Mouse (Mus musculus) adrenal gland, adult 8-10 months (tissue): Measurements from ENCODE around the gene Stat2. TPM values are rescaled to one million over a fixed set of nuclear protein-coding genes. Genes with fewer than 3 reads are reported as not detected.
A peak's percentile ranks its signal among the peaks of the same experiment; 100 is the strongest.
"Not testable (repeated sequence)": the region's sequence is repeated elsewhere in the genome, so short reads cannot be mapped to it uniquely, and the experiment has no call there.

ENCODE experiments used
- DNase-seq: peaks from one replicate; pipeline ENCODE4 v3.0.0; 2022
- total RNA-seq, 4 experiments: library from RNA; stranded (reverse); gene quantifications; 2 replicates each; pipeline ENCODE4 v1.2.4; 2022

The Stat2 gene
- total RNA-seq, 4 experiments from 2014 or later = 46.9 to 69.7 (median 57.7) TPM

DNA sequence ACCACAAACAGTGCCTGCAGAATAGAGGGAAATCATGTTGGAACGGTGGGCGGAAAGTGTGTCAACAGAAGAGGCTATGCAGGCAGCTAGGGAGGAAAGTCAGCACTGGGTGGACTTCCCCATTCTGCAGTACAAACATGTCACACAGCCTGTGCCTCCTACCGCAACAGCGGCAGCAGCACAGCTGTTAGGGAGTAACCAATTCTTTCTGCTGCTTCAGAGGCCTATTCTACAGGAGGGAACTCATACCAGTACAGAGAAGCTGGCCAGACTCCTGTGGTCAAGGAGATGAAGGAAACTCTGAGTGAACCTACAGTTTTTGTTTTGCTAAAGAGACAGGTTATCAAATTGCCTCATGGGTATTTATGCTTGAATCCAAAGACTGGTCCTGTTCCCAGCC is 11.4 kb upstream of the Stat2 start:
- DNase-seq = no peak

DNA sequence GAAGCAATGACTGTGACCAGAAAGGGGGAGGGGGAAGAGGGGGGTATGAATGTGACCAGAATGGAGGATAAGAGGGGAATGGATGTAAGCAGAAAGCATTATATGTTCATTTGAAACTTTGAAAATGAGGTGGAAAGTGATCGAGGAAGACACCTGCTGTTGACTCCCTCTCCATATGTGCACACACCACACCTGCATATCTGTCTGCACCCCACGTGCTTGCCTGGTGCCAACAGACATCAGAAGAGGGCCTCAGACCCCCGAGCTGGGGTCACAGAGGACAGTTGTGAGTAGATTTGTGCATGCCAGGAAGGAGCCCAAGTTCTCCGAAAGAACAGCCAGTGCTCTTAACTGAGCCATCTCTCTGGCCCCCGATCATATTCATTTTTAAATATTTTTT is 10.4 kb upstream of the Stat2 start:
- DNase-seq = no peak

DNA sequence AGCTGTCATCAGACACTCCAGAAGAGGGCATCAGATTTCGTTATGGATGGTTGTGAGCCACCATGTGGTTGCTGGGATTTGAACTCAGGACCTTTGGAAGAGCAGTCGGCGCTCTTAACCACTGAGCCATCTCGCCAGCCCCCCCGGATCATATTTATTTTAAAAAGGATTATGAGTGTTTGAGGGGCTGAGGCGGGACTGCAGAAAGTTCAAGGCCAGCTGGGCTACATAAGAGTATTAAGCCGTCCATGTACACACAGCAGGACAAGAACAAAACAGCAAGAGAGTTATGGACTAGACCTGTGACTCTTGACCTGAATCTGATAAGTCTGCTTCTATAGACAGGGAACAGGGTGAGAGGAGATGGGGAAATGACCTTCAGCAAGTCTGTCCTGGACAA is 10.0 kb upstream of the Stat2 start:
- not testable (repeated sequence) for DNase-seq

DNA sequence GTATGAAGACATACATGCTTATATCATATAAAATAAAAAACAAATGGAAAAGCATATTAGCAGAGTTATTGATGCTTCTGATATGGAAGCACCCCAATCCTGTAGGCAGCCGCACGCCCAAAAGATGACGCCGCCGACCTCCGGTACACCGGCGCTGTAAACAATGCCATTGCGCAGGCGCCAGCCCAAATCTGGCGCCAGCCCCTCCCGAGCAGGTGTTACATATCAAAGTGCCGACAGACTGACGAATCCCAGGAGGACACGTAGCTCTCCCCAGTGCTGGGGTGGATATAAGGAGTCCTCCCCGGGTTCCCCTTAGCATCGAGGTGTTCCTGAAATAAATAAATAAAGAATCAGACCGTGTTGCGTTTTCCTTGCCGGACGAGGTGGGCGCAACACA is 8.1 kb upstream of the Stat2 start:
- DNase-seq = no peak

DNA sequence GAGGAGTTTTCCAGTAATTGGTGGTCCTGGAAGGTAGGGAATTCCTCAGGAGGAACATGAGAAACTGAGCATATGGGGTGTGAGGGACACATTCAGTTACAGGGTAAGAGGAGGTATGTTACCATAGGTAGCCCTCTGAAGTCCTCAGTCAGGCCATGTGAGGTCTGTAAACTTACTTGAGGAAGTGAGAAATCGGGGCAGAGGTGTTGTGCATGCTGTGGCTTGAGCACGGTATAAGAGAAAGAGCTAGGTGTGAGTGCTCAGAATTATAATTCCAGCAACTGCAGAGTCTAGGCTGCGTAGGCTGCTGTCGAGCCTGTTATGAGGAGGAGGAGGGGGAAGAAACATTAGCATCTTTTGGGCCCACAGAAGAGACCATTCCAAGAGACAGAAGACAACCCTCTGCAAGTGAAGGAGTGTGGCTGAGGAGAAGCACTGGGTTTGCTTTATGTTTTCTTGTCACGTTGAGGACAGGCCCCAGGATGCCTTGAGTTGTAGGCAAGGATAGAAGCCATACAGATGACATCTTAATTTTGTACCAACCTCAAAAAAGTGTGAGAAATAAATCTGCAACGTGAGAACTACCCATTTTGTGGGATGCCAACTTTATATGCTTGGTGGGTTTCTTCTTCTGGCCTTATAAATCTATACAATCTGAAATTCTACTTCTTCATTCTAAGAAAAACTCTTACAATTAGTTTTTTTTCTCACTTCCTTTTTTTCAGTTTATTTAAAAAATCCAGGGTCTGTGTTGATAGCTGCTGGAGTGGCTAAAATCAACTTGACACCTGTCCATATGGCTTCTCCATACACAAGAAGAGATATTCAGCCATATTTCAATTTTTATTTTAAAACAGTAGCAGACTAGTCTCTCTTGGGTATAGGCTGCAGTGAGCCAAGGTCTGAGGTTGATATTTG is 6.7 kb upstream of the Stat2 start:
- DNase-seq = no peak

DNA sequence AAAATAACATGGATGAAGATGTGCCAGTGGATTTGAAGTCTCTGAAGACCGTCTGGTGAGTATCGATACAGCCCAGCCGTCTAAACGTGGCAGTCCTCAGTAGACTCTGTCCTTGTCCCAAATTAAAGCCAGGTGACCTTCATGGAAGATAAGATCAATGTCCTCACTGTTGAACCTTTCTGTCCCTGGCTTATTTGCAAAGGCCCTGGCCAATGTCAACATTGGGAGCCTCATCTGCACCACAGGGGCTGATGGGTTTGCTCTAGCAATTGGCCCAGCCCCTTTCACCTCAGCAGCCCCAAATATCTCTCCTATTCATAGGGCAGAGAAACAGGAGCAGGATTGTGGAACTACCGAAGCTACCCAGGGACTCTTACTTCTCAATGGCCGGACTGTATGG is 2.0 kb upstream of the Stat2 start, which contains the start of gene Apof:
Gene Apof, plus strand, starts transcription at position 301 of the 400 bp plus-strand sequence.
- DNase-seq = peak; percentile 54

DNA sequence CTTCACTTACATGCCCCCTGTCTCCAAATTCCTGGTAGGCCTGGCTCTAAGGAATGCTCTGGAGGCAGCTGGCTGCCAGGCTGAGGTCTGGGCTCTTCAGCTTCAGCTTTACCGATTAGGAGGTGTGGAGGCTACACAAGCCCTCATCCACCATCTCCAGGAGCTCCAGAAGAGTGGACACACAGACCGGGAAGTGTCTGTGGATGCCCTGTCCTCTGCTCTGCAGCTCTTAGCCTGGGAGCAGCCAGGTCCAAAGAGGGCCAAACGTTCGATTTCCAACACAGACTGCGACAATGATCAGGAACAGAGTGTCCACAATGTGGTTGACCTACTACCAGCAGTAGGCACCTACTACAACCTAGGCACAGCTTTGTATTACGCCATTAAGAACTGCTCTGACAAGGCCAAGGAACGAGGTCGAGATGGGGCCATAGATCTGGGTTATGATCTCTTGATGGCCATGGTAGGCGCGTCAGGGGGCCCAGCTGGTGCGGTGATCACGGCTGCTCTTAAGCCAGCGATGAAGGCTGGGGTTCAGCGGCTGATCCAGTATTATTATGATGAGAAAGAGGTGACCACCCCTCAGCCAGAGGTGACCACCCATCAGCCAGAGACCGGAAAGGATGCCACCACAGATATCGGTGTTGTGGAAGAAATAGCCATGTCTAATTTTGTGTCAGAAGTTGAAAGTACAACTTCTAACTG is 1.0 kb upstream of the Stat2 start:
- DNase-seq = no peak

DNA sequence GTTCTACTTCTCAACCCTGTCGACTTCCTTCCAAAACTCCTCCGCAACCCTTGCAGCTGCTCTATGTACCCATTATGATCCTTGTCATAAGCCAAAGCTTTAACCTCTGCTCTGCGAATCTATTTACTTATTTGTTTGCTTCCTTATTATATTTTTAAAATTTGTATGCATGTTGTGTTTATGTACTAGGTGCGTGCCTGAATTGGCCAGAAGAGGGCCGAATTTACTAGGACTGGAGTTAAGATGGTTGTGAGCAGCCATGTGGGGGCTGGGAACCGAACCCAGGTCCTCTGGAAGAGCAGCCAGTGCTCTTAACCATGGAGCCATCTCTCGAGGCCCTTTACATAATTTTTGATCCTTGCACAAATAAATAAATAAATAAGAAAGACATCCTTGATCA is 507 bp downstream of the Stat2 start:
- no peak for DNase-seq

DNA sequence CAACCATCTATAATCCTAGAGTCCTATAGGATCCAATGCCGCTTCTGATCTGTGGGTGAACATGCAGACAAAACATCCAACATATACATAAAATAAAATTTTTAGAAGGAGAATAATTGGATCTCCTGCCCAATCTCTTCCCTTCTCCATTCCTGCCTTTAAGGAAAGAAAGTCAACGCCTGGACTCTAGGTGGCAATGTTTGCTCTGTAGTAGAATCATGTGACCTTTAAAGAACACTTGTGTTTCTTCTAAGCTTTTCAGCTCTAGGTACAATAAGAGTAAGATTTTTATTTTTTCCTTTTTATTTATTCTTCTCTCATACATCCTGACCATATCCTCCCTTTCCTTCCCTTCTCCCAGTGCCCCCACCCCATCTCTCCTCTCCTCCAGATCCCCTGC is 1.5 kb downstream of the Stat2 start:
- DNase-seq = no peak

DNA sequence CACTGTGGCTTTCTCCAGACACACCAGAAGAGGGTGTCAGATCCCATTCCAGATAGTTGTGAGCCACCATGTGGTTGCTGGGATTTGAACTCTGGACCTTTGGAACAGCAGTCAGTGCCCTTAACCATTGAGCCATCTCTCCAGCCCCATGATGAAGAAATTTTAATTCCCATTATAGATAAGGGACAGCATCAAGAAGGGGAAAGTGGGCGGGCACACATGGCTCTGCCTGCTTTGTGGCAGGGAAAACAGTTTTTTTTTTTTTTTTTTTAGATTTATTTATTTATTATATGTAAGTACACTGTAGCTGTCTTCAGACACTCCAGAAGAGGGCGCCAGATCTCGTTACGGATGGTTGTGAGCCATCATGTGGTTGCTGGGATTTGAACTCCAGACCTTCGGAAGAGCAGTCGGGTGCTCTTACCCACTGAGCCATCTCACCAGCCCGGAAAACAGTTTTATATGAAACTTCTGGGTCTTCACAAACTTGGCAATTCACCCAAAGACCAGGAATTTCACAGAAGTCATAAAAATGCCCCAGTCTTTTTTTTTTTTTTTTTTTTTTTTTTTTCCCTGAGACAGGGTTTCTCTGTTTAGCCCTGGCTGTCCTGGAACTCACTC is 2.6 kb downstream of the Stat2 start:
- DNase-seq = not testable (repeated sequence)

DNA sequence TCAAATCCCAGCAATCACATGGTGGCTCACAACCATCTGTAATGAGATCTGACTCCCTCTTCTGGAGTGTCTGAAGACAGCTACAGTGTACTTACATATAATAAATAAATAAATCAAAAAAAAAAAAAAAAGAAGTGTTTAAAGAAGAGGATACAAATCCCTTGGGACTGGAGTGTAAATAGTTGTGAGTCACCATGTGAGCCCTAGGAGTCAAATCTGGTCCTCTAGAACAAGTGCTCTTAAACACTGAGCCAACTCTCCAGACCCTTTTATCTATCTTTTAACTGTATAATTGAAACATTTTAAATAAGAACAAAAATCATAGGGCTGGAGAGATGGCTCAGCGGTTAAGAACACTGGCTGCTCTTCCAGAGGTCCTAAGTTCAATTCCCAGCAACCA is 5.0 kb downstream of the Stat2 start:
- not testable (repeated sequence) for DNase-seq

DNA sequence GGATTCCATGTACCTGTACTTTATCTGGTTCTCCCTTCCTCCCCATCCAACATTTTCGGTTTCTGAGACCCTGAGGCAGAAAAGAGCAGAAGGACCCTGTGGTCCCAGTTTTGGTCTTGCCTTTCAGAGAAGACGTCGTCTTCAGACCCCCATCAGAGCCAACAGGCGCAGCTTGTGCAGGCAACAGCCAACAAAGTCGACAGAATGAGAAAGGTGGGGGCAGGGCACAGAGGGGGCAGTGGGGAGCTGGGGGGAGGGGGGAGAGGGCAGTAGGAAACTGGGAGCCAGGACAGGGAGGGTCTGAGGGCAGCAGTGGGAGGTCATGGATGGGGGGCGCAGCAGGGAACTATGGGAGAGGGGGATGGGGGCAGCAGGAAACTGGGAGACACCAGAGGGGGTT is 7.8 kb downstream of the Stat2 start:
- no peak for DNase-seq

DNA sequence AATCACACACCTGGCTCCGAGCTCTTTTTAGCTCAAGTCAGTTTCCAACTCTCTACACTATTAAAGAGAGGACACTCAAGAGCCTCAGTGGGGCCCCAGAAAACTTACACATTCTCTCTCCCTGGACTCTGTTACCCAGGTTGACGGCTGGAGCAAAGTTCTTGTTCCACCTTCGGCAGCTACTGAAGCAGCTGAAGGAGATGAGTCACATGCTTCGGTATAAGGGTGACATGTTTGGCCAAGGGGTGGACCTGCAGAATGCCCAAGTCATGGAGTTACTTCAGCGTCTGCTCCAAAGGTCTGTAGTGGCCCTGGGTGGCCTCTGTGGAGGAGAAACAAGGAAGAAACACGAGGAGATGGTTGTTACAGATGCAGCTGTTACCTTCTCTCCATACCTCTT is 10.6 kb downstream of the Stat2 start:
- no peak for DNase-seq

DNA sequence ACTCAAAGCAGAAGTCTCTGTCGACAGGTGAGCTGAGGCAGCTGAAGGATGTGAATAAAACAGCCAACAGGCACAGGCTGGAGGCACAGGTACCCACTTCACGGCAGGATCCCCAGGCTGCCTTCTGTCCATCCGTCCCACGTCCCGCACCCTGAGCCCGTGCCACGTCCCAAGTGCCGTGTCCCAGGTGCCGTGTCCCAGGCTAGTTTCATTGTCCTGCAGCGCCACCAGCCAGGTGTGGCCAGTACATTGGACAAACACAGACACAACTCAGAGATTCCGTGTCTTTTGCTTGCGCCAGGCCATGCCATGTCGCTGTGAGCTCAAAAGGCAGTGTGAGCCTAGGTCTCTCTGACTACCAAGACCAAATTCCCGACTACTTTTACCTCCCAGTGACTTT is 11.3 kb downstream of the Stat2 start:
- no peak for DNase-seq

DNA sequence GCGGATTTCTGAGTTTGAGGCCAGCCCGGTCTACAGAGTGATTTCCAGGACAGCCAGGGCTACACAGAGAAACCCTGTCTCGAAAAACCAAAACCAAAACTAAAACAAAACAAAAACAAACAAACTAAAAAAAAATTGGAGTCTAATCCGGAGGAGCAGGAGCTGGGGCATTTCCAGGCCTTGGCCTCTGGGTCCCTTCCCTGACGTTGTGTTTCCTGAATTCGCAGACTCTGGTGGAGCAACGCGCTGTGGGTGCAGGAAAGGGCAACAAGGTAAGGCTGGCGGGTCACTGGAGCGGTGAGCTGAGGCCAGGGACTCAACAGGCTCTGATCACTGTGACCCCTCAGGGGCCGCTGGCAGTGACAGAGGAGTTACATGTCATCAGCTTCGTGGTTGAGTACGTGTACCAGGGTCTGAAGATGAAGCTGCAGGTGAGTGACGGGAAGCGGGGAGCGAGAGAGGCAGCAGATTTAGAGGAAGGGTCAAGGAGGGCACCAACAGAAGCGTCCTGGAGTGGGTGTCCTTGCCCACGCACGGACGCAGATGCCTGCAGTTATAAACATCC is 12.6 kb downstream of the Stat2 start:
- no peak for DNase-seq

DNA sequence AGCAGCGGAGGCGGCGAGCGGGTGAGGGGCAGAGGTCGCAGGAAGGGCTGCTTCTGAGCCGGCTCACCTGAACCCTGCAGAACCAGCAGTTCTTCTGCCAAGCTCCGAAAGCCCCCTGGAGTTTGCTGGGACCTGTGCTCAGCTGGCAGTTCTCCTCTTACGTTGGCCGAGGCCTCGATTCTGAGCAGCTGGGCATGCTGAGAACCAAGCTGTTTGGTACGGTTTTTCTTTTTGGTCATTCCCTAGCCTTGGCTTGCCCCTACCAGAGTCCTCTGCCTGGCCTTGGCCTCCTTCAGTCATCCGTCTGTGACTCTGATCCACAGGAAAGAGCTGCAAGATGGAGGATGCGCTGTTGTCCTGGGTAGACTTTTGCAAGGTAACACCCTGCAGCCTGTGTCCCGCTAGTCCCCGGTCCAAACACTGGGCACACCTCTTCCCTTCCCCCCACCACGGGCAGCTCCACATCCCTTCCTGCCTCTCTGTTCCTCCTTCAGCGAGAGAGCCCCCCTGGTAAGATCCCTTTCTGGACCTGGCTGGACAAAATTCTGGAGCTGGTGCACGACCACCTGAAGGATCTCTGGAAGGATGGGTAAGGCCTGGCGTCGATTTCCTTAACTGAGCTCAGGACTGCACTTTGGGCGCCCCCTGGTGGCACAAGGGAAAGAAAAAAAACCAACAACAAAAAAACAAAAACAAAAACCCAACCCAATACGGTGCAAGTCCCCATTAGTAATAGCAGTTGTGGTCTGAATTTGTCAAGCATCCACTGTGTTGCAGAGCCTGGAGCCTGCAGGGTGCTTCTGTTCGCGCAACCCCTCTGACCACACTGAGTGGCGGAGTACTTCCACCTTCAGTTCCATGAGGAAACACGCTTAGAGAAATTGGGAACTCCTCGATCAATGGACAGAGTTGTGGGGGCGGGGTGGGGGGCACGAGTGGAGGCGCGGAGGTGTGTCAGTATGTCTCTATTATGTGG is 13.5 kb downstream of the Stat2 start:
- DNase-seq = peak; percentile 46

DNA sequence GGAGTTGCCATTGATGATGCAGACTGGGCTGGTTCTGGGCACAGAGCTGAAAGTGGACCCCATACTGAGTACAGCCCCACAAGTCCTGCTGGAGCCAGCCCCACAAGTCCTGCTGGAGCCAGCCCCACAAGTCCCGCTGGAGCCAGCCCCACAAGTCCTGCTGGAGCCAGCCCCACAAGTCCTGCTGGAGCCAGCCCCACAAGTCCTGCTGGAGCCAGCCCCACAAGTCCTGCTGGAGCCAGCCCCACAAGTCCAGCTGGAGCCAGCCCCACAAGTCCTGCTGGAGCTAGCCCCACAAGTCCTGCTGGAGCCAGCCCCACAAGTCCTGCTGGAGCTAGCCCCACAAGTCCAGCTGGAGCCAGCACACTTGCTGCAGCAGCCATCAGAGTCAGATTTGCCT is 20.2 kb downstream of the Stat2 start:
- not testable (repeated sequence) for DNase-seq

DNA sequence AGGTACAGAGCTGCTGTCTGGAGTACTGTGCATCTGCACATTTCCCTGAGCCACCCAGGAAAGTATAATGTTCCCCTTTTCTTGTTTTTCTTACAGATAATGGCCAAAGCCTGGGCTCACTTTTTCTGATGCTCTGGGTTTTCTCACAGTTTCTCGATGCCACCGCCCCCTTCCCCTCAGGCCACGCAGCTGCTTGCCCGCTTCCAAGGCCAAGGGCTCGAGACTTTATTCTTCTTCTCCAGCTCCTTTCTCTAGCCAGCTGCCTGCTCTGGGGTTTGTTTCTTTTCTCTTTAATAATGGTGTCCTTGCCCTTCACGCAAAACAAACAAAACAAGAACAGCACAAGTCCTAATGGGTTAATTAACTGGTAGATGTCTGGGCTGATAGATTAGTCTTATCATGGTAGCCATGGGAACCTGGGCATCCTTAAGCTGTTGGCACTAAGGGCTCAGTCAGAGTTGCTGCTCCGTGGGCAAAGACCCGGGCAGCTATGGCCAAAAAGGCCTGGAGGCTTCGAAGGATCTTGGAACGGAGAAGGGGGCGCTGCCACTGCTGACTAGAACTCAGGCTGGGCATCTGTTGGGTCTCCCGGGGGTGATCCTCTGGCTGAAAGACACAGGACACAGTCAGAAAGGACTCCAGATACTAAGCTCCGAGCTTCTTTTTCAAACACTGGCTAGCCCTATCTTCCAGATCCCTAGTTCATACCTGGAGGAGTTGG is 26.2 kb downstream of the Stat2 start:
- DNase-seq = no peak

DNA sequence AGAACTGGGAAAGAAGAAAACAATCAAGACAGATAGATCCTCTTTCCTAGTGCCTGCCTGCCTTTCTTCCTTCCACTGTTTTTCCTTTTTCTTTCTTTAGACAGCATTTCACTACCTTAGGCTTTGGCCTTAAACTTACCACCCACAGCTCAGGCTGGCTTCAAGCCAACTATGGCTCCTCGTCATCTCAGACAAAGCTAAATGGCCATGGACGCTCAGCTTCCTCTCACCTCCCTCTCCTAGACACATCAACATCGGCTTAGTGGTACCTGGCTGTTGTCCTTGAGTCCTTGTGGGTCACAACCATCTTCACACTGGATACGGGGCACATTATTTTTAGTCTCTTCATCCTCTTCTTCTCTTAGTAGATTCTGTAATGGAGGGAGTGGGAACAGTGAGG is 26.9 kb downstream of the Stat2 start:
- no peak for DNase-seq

DNA sequence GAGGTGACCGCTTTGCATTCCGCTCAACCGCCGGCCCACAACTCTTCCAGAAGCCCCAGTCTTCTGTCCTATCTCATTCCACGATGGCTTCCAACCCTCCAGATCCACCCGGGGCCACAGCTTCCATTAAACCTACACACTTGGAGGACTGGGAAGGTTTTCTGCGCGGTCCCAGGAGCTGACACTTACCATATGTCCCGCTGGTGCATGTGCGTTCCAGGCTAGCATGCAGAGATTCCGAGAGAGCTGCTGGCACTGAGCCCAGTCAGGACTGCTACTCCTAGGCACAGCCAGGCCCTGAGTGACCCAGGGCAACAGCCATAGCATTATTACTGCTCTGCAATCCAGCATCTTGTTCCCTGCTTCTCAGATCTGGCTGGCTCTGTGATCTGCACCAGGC is 27.3 kb downstream of the Stat2 start:
- no peak for DNase-seq

DNA sequence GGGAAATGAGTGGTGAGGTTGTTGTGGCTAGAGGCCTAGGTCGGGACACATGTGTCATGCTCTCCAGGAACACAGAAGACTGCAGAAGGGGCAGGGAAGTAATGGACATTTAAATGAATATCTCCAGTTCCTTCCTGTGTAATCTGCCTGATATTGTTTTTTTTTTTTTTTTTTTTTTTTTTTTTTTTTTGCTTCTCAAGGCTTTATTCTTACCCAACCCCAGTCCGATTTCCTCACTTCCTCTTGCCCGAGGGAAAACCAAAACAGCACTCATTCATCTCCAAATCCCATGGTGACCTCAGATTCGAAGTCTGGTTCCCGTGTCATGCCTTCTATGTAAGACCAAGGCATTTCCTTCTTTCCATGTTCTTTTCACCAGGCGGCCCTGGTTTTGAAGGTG is 27.9 kb downstream of the Stat2 start:
- no peak for DNase-seq
